Mouse (Mus musculus): ENCODE measurements around the gene Aaed1. TPM values are rescaled to one million over a fixed set of nuclear protein-coding genes. Genes with fewer than 3 reads are reported as not detected.

Gene Aaed1
- polyA plus RNA-seq, 1 experiment from 2014 or later, result 68.4 TPM

GRCm38 (mm10) chr13:64225738-64226137, 86.8 kb downstream of the Aaed1 start:
- no peak overlapping the region for H3K9ac ChIP-seq (ENCODE audit: low read depth, low read length)
- WGBS (ENCODE audit: insufficient replicate concordance), result 68% methylated on average over 3 of the region's 3 CpGs
- no peak overlapping the region for H3K27ac ChIP-seq (ENCODE audit: low read depth, low read length)

More at GRCm38 (mm10) chr13:64225738-64226137, 86.8 kb downstream of the Aaed1 start:
- H3K27me3 ChIP-seq (ENCODE audit: control insufficient read depth, insufficient read depth, low read length), result no peaks in the 10 kb centered on the region
- peaks cover 4% of the 10 kb centered on the region for H3K4me1 ChIP-seq (ENCODE audit: control insufficient read depth, insufficient read depth, low read length)
- no peak overlapping the region for H3K4me2 ChIP-seq
- no peaks in the 10 kb centered on the region for H3K9me3 ChIP-seq (replicated peaks; ENCODE audit: control insufficient read depth, low read length)
- H3K36me3 ChIP-seq (ENCODE audit: control insufficient read depth, insufficient read depth, low read length), result no peaks in the 10 kb centered on the region
- no peak overlapping the region for H3K4me3 ChIP-seq (ENCODE audit: low read depth, low read length)
- ATAC-seq (replicated peaks; ENCODE audit: insufficient number of reproducible peaks, low FRiP score, low TSS enrichment), result no peak

Other genes starting within 250 kb of the Aaed1 start
- not detected in 2 replicates for gene Hsd17b3, start 223.5 kb downstream of the Aaed1 start, polyA plus RNA-seq (2014; fragmentation: Nextera tagmentation; extraction: Ambion mirVana)
- 7.4 and 8.2 TPM in 2 replicates for gene Slc35d2, start 183.3 kb downstream of the Aaed1 start, polyA plus RNA-seq (2014; fragmentation: Nextera tagmentation; extraction: Ambion mirVana)
- gene Zfp367, start 159.5 kb downstream of the Aaed1 start, polyA plus RNA-seq (2014; fragmentation: Nextera tagmentation; extraction: Ambion mirVana), result 23.7 and 25.4 TPM in 2 replicates
- gene Habp4, start 150.9 kb downstream of the Aaed1 start, polyA plus RNA-seq (2014; fragmentation: Nextera tagmentation; extraction: Ambion mirVana), result 42.2 and 50.2 TPM in 2 replicates
- gene Cdc14b, start 37.4 kb downstream of the Aaed1 start, polyA plus RNA-seq (2014; fragmentation: Nextera tagmentation; extraction: Ambion mirVana), result 21.6 and 29.5 TPM in 2 replicates
- 296 and 339 TPM in 2 replicates for gene Ctsl, start 58.2 kb upstream of the Aaed1 start, polyA plus RNA-seq (2014; fragmentation: Nextera tagmentation; extraction: Ambion mirVana)
- 4.4 and 4.7 TPM in 2 replicates for gene Cdk20, start 119.6 kb upstream of the Aaed1 start, polyA plus RNA-seq (2014; fragmentation: Nextera tagmentation; extraction: Ambion mirVana)
- gene Fam240b, start 185.1 kb upstream of the Aaed1 start, polyA plus RNA-seq (2014; fragmentation: Nextera tagmentation; extraction: Ambion mirVana), result not detected in 2 replicates